Mouse (Mus musculus) C2C12 (cell line): ENCODE results near the gene E2f3. TPM values are rescaled to one million over a fixed set of nuclear protein-coding genes. Genes with fewer than 3 reads are reported as not detected.

Experiments used
- H3K27me3 ChIP-seq: one replicate; pipeline ENCODE4 v1.6.1; 2011; ENCODE audit not compliant: control insufficient read depth, insufficient read depth, insufficient read length
- H3K36me3 ChIP-seq: one replicate; pipeline ENCODE4 v1.6.1; 2011; ENCODE audit not compliant: control insufficient read depth, insufficient read depth
- H3K4me3 ChIP-seq: one replicate; pipeline ENCODE4 v1.5.1; 2011; ENCODE audit warnings: mild to moderate bottlenecking, control low read depth; ENCODE audit not compliant: poor library complexity, insufficient read depth, severe bottlenecking
- H3K79me2 ChIP-seq: one replicate; pipeline ENCODE4 v1.6.1; 2011; ENCODE audit not compliant: control insufficient read depth, insufficient read depth
- H3K79me3 ChIP-seq: one replicate; pipeline ENCODE4 v1.6.1; 2011; ENCODE audit warnings: low read depth, control low read depth
- H3ac ChIP-seq: one replicate; pipeline ENCODE3; 2011; ENCODE audit warnings: low read depth; ENCODE audit not compliant: control insufficient read depth, insufficient read length
- CEBPB ChIP-seq: IDR thresholded peaks from one replicate; pipeline ENCODE4 v1.6.1; 2011; ENCODE audit warnings: low read depth, mild to moderate bottlenecking, control low read depth, moderate library complexity
- CTCF ChIP-seq: IDR thresholded peaks from one replicate; pipeline ENCODE4 v1.5.1; 2011; ENCODE audit not compliant: control insufficient read depth, insufficient read depth, insufficient read length
- FOSL1 ChIP-seq: IDR thresholded peaks from one replicate; pipeline ENCODE4 v1.8.0; 2011; ENCODE audit warnings: mild to moderate bottlenecking, low read length; ENCODE audit not compliant: poor library complexity, insufficient read depth, severe bottlenecking
- MAX ChIP-seq: IDR thresholded peaks from one replicate; pipeline ENCODE4 v1.6.1; 2011; ENCODE audit warnings: mild to moderate bottlenecking, control low read depth
- MYOD1 ChIP-seq: IDR thresholded peaks from one replicate; pipeline ENCODE4 v1.6.1; 2011; ENCODE audit warnings: low read depth; ENCODE audit not compliant: control insufficient read depth, insufficient read length
- MYOG ChIP-seq: IDR thresholded peaks from one replicate; pipeline ENCODE4 v1.6.1; 2011; ENCODE audit not compliant: control insufficient read depth, insufficient read length; ENCODE audit errors: extremely low read depth
- USF1 ChIP-seq: IDR thresholded peaks from one replicate; pipeline ENCODE4 v1.6.1; 2011; ENCODE audit warnings: low read depth, mild to moderate bottlenecking, control low read depth, moderate library complexity
- polyA plus RNA-seq: library from polyadenylated mRNA; unstranded; fragments of >200 nt; fragmentation: generic; extraction: Trizol; gene quantifications from one replicate; pipeline ENCODE4 v1.2.1, GENCODE M21; 2012; ENCODE audit warnings: missing spikeins

The E2f3 gene
- polyA plus RNA-seq, 1 experiment, result 10.2 TPM

GRCm38 (mm10) chr13:30018573-30018972, 32.7 kb upstream of the E2f3 start:
- H3K4me3 ChIP-seq, result no peak overlapping the region
- no peaks in the 10 kb centered on the region for H3K79me2 ChIP-seq
- TF ChIP-seq MYOG (no peak), MYOD1 (no peak), USF1 (no peak), MAX (no peak), CEBPB (no peak), FOSL1 (no peak), CTCF (no peak)
- H3ac ChIP-seq, result no peak overlapping the region
- H3K36me3 ChIP-seq, result no peaks in the 10 kb centered on the region
- H3K27me3 ChIP-seq, result no peaks in the 10 kb centered on the region
- no peaks in the 10 kb centered on the region for H3K79me3 ChIP-seq

GRCm38 (mm10) chr13:30017611-30018010, 31.7 kb upstream of the E2f3 start:
- no peak overlapping the region for H3ac ChIP-seq
- H3K79me2 ChIP-seq, result no peaks in the 10 kb centered on the region
- TF ChIP-seq MAX (no peak), CEBPB (no peak), FOSL1 (no peak), MYOD1 (no peak), USF1 (no peak)
- no peaks in the 10 kb centered on the region for H3K79me3 ChIP-seq
- no peaks in the 10 kb centered on the region for H3K36me3 ChIP-seq
- H3K4me3 ChIP-seq, result no peak overlapping the region
- no peaks in the 10 kb centered on the region for H3K27me3 ChIP-seq

GRCm38 (mm10) chr13:30014576-30014975, 28.7 kb upstream of the E2f3 start:
- no peaks in the 10 kb centered on the region for H3K79me2 ChIP-seq

GRCm38 (mm10) chr13:30012226-30012625, 26.4 kb upstream of the E2f3 start:
- Histone ChIP-seq H3K27me3 (no peaks in the 10 kb centered on the region), H3ac (no peak overlapping the region), H3K4me3 (no peak overlapping the region), H3K79me2 (no peaks in the 10 kb centered on the region), H3K36me3 (no peaks in the 10 kb centered on the region), H3K79me3 (no peaks in the 10 kb centered on the region)
- TF ChIP-seq CEBPB (no peak), FOSL1 (no peak), CTCF (no peak), MYOD1 (no peak), MAX (no peak), USF1 (no peak), MYOG (no peak)

More at GRCm38 (mm10) chr13:30014576-30014975, 28.7 kb upstream of the E2f3 start:
- TF ChIP-seq MAX (no peak), CEBPB (no peak), MYOD1 (no peak), MYOG (no peak), CTCF (no peak)
- H3ac ChIP-seq, result no peak overlapping the region
- no peak overlapping the region for H3K4me3 ChIP-seq
- no peaks in the 10 kb centered on the region for H3K27me3 ChIP-seq
- H3K36me3 ChIP-seq, result no peaks in the 10 kb centered on the region
- H3K79me3 ChIP-seq, result no peaks in the 10 kb centered on the region

- no peaks in the 10 kb centered on the region for H3K27me3 ChIP-seq
- TF ChIP-seq MAX (no peak), CEBPB (no peak), CTCF (no peak), FOSL1 (no peak), MYOD1 (no peak), MYOG (no peak), USF1 (no peak)
Measured at GRCm38 (mm10) chr13:30008738-30009137, 22.9 kb upstream of the E2f3 start.

GRCm38 (mm10) chr13:30005422-30005821, 19.6 kb upstream of the E2f3 start:
- no peaks in the 10 kb centered on the region for H3K79me3 ChIP-seq
- H3ac ChIP-seq, result no peak overlapping the region
- H3K79me2 ChIP-seq, result no peaks in the 10 kb centered on the region
- no peaks in the 10 kb centered on the region for H3K36me3 ChIP-seq
- H3K27me3 ChIP-seq, result no peaks in the 10 kb centered on the region
- no peak overlapping the region for H3K4me3 ChIP-seq
- no peak for TF ChIP-seq CEBPB
- no peak for TF ChIP-seq MYOD1
- TF ChIP-seq FOSL1, result no peak
- TF ChIP-seq MAX, result no peak
- TF ChIP-seq USF1, result no peak
- TF ChIP-seq MYOG, result no peak
- TF ChIP-seq CTCF, result no peak

More at GRCm38 (mm10) chr13:30008738-30009137, 22.9 kb upstream of the E2f3 start:
- Histone ChIP-seq H3K36me3 (no peaks in the 10 kb centered on the region), H3K4me3 (no peak overlapping the region), H3ac (no peak overlapping the region), H3K79me2 (no peaks in the 10 kb centered on the region), H3K79me3 (no peaks in the 10 kb centered on the region)
